Mouse (Mus musculus) heart, adult 8-10 months (tissue): ENCODE measurements around the gene Vmn1r1. TPM values are rescaled to one million over a fixed set of nuclear protein-coding genes. Genes with fewer than 3 reads are reported as not detected.

Experiments used
- total RNA-seq, 4 experiments: library from RNA; stranded (reverse); gene quantifications; 2 replicates each; pipeline ENCODE4 v1.2.4; 2022

Vmn1r1 gene
- total RNA-seq, 4 experiments from 2014 or later = not detected

Other genes starting within 250 kb of the Vmn1r1 start
- 100 to 1,000 TPM; 121 to 157 (median 140) TPM for gene Enah, start 144.5 kb downstream of the Vmn1r1 start, total RNA-seq
- gene Srp9, start 39.7 kb downstream of the Vmn1r1 start, total RNA-seq = 10 to 100 TPM; 42.7 to 54.0 (median 47.9) TPM
- 10 to 100 TPM; 56.1 to 62.6 (median 60.4) TPM for gene Degs1, start 118.3 kb upstream of the Vmn1r1 start, total RNA-seq
- gene Fbxo28, start 177.1 kb upstream of the Vmn1r1 start, total RNA-seq = 10 to 100 TPM; 19.8 to 23.8 (median 21.8) TPM
- gene Trp53bp2, start 244.7 kb upstream of the Vmn1r1 start, total RNA-seq = 10 to 100 TPM in 2 of 4 experiments, 1 to 10 TPM in 2; 9.7 to 11.2 (median 10.5) TPM